In the genomic region with DNA sequence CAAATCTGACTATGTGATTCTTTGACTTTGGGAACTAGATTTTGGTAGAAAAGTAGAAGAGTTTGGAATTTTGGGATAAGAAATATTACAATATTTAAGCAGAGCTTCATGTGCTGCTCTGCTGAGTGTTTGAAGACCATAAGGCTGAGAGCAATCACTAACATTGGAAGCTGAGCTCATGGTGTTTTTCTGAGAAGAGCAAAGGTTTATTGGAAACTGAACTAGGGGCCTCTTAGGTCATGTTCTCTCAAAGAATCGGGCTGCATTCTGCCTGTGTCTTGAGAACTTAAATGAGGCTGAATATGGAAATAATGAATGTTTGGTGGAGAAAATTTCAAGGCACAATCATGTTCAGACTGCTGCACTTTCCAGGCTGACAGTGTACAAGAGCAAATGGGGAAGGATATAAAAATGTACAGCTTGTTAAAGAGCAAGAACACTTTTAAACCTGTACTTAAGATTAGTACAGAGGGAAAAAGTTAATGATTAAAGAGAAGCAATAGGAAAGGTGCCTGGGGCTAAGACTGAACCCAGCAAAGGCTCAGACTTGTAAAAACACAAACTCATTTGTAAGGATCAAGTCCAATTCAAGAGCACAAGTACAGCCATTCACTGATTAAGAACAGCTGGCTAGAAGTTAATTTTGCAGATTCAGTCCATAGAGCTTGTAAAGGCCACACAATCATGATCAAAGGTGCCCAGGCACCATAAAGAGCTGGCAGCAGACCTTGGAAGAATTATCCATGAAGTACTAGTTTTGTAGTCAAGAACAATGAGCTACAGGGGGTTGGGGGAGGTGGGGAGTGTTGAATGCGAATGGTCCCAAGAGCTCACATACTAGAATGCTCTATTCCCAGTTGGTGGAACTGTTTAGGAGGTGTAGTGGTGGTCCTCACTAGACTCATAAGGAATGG, we compare ENCODE assay signal across 20 mouse cellular contexts. TPM values are rescaled to one million over a fixed set of nuclear protein-coding genes. Genes with fewer than 3 reads are reported as not detected.
DNase-seq lines count a peak whose midpoint lies in the region; ATAC-seq lines count a peak whose summit lies in the region.
"Had no signal": no experiment of that assay in that cellular context is flagged by ENCODE, and none has a peak within 500 bp of the region (broad histone marks: within the 10 kb centered on the region; RNA-seq: fewer than 3 reads in every experiment).

No protein-coding gene starts in this region.

- no peaks in the 10 kb centered on the region for H3K4me1 ChIP-seq in embryonic facial prominence, embryonic 14.5 days (ENCODE audit: control insufficient read depth, insufficient read depth, low read length)
- no peaks in the 10 kb centered on the region for H3K4me1 ChIP-seq in limb, embryonic 11.5 days (ENCODE audit: control insufficient read depth, insufficient read depth, low read length)
- no peaks in the 10 kb centered on the region for H3K4me1 ChIP-seq in heart, embryonic 12.5 days (replicated peaks)
- peaks cover 15% of the 10 kb centered on the region for H3K4me1 ChIP-seq in forebrain, embryonic 10.5 days
- H3K4me1 ChIP-seq: hindbrain, embryonic 12.5 days had no signal

- ATAC-seq in embryonic facial prominence, embryonic 14.5 days (ENCODE audit: low read depth), result no peak
- ATAC-seq in limb, embryonic 11.5 days (ENCODE audit: insufficient number of reproducible peaks, low FRiP score, low TSS enrichment, low read depth), result peak; percentile 89
- ATAC-seq in heart, embryonic 12.5 days (ENCODE audit: insufficient number of reproducible peaks, low FRiP score), result no peak
- ATAC-seq: forebrain, postnatal 0 days; midbrain, embryonic 16.5 days had no signal

- H3K36me3 ChIP-seq in embryonic facial prominence, embryonic 14.5 days (ENCODE audit: control insufficient read depth, insufficient read depth, low read length), result no peaks in the 10 kb centered on the region
- H3K36me3 ChIP-seq in limb, embryonic 11.5 days (ENCODE audit: control insufficient read depth, insufficient read depth, low read length), result no peaks in the 10 kb centered on the region
- no peaks in the 10 kb centered on the region for H3K36me3 ChIP-seq in heart, embryonic 12.5 days
- no peaks in the 10 kb centered on the region for H3K36me3 ChIP-seq in forebrain, embryonic 10.5 days (replicated peaks)
- H3K36me3 ChIP-seq: hindbrain, embryonic 12.5 days had no signal

- H3K9me3 ChIP-seq in embryonic facial prominence, embryonic 14.5 days (ENCODE audit: control insufficient read depth, low read length), result no peaks in the 10 kb centered on the region
- no peaks in the 10 kb centered on the region for H3K9me3 ChIP-seq in limb, embryonic 11.5 days (ENCODE audit: control insufficient read depth, low read length)
- H3K9me3 ChIP-seq in heart, embryonic 12.5 days (replicated peaks), result no peaks in the 10 kb centered on the region
- no peaks in the 10 kb centered on the region for H3K9me3 ChIP-seq in forebrain, embryonic 10.5 days
- H3K9me3 ChIP-seq: hindbrain, embryonic 12.5 days had no signal

- H3K4me2 ChIP-seq in embryonic facial prominence, embryonic 14.5 days (ENCODE audit: low read depth, low read length), result no peak overlapping the region
- no peak overlapping the region for H3K4me2 ChIP-seq in limb, embryonic 11.5 days (ENCODE audit: low read depth, severe bottlenecking)
- H3K4me2 ChIP-seq in heart, embryonic 12.5 days, result no peak overlapping the region
- H3K4me2 ChIP-seq: heart, embryonic 11.5 days; hindbrain, embryonic 12.5 days had no signal

- WGBS in embryonic facial prominence, embryonic 14.5 days, result 54% methylated on average over 2 of the region's 2 CpGs
- WGBS in limb, embryonic 11.5 days, result 21% methylated on average over 2 of the region's 2 CpGs
- 77% methylated on average over 2 of the region's 2 CpGs for WGBS in heart, embryonic 12.5 days
- 72% methylated on average over 2 of the region's 2 CpGs for WGBS in forebrain, embryonic 10.5 days

- no peak overlapping the region for H3K4me3 ChIP-seq in embryonic facial prominence, embryonic 14.5 days (ENCODE audit: low read depth, low read length)
- H3K4me3 ChIP-seq in limb, embryonic 11.5 days (ENCODE audit: low read depth, low read length), result no peak overlapping the region
- H3K4me3 ChIP-seq in heart, embryonic 12.5 days, result no peak overlapping the region
- H3K4me3 ChIP-seq in forebrain, embryonic 10.5 days, result no peak overlapping the region
- H3K4me3 ChIP-seq: erythroblast, embryonic 14.5 days; hindbrain, embryonic 12.5 days had no signal

- no peak overlapping the region for H3K27ac ChIP-seq in embryonic facial prominence, embryonic 14.5 days (replicated peaks; ENCODE audit: low read depth, low read length)
- peak overlapping the region; percentile 10; the same call in 1 of the 2 replicates for H3K27ac ChIP-seq in limb, embryonic 11.5 days (replicated peaks; ENCODE audit: low read depth, low read length)
- no peak overlapping the region for H3K27ac ChIP-seq in heart, embryonic 12.5 days (ENCODE audit: poor library complexity, severe bottlenecking)
- no peak overlapping the region for H3K27ac ChIP-seq in forebrain, embryonic 10.5 days
- H3K27ac ChIP-seq: hindbrain, embryonic 12.5 days had no signal

- no peaks in the 10 kb centered on the region for H3K27me3 ChIP-seq in embryonic facial prominence, embryonic 14.5 days (replicated peaks; ENCODE audit: control insufficient read depth, insufficient read depth, low read length)
- H3K27me3 ChIP-seq in limb, embryonic 11.5 days (ENCODE audit: control insufficient read depth, insufficient read depth, low read length), result no peaks in the 10 kb centered on the region
- H3K27me3 ChIP-seq in heart, embryonic 12.5 days (replicated peaks), result no peaks in the 10 kb centered on the region
- no peaks in the 10 kb centered on the region for H3K27me3 ChIP-seq in forebrain, embryonic 10.5 days (ENCODE audit: poor library complexity, severe bottlenecking)
- H3K27me3 ChIP-seq: hindbrain, embryonic 12.5 days had no signal

- no peak overlapping the region for H3K9ac ChIP-seq in embryonic facial prominence, embryonic 14.5 days (ENCODE audit: low read depth, low read length)
- no peak overlapping the region for H3K9ac ChIP-seq in limb, embryonic 11.5 days (ENCODE audit: low read length)
- H3K9ac ChIP-seq in heart, embryonic 12.5 days, result no peak overlapping the region
- H3K9ac ChIP-seq: forebrain, postnatal 0 days; hindbrain, embryonic 12.5 days had no signal

- peak; percentile 4 for DNase-seq in ES-CJ7 (ENCODE audit: low read depth, low spot score)
- peak; percentile 5 for DNase-seq in embryonic facial prominence, embryonic 14.5 days (ENCODE audit: low spot score)
- peak; percentile 76 for DNase-seq in kidney, adult 9 months
- DNase-seq in limb, embryonic 11.5 days (ENCODE audit: low spot score), result peak; percentile 66
- no peak for DNase-seq in left cerebral cortex, adult 8-10 months (ENCODE audit: low spot score in 2 of 2)
- DNase-seq in forebrain, embryonic 10.5 days (ENCODE audit: extremely low spot score, low spot score), result no peak
- DNase-seq: cerebellum, adult 11-12 months; forebrain, postnatal 0 days; gastrocnemius, postnatal 14 days; lung, adult 18-20 months had no signal

RNA-seq across cellular contexts. Expression of a gene that starts 31.0 kb away (rescaled TPM):
- polyA plus RNA-seq in embryonic facial prominence, embryonic 14.5 days (2014; fragmentation: Nextera tagmentation; extraction: Ambion mirVana), result not detected in 2 replicates
- polyA plus RNA-seq in limb, embryonic 11.5 days (2014; fragmentation: Nextera tagmentation; extraction: Ambion mirVana), result not detected in 2 replicates
- polyA plus RNA-seq in heart, embryonic 12.5 days (2016; fragmentation: Nextera tagmentation; extraction: Ambion mirVana), result not detected in 2 replicates
- not detected for total RNA-seq in left cerebral cortex, adult 8-10 months (2022)
- not detected in 2 replicates for polyA plus RNA-seq in forebrain, embryonic 10.5 days (2016; fragmentation: Nextera tagmentation; extraction: Ambion mirVana)
- total RNA-seq: common myeloid progenitor, adult 5-6 weeks; forebrain, postnatal 0 days; gastrocnemius, postnatal 14 days; layer of hippocampus, adult 8-10 months; left cerebral cortex, postnatal 14 days; megakaryocyte, adult 5-6 weeks had no signal
- polyA plus RNA-seq: erythroblast, embryonic 14.5 days; forebrain, postnatal 0 days; heart, embryonic 11.5 days; hindbrain, embryonic 12.5 days; midbrain, embryonic 16.5 days; neural tube, embryonic 11.5 days had no signal

Comparison
In these comparisons a context has a peak if more than half of its experiments do, and no peak if none do; other contexts are left out.
1. DNase-seq: peak in ES-CJ7 (single experiment), embryonic facial prominence, embryonic 14.5 days (single experiment), kidney, adult 9 months (single experiment) and limb, embryonic 11.5 days (single experiment); none in left cerebral cortex, adult 8-10 months (0 of 2) and forebrain, embryonic 10.5 days (single experiment).